Mouse (Mus musculus): ENCODE measurements at regions not wholly inside any gene's neighbourhood (a gene's known extent, or its start where the extent isn't known, plus 50 kb on each side); places are given as distances from the start of the nearest gene placed in this dataset.

DNA sequence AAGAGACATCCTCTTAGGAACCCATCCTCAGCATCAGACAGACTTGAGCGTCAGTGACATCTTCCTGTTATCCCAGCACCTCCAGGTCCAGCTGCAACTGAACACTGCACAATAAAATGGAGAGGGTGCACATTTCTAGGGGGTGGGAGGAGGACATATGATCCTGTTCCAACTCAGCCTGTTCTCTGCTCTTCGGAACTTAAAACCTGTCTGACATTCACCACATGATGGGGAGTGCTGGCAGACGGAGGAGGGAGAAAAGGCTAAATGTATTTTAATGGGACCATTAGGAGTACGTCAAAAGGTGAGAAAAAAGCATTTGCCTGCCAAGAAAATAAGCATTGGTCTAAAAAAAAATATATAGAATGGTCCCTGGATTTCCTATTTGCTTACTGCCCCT is 212.4 kb upstream of the Jarid2 start:
- ATAC-seq (replicated peaks in 1 of 2; ENCODE audit: insufficient read depth in 1 of 2, low FRiP score in 2 of 2, low TSS enrichment in 1 of 2, low read depth in 1 of 2, poor library complexity in 2 of 2, severe bottlenecking in 2 of 2): no peak

DNA sequence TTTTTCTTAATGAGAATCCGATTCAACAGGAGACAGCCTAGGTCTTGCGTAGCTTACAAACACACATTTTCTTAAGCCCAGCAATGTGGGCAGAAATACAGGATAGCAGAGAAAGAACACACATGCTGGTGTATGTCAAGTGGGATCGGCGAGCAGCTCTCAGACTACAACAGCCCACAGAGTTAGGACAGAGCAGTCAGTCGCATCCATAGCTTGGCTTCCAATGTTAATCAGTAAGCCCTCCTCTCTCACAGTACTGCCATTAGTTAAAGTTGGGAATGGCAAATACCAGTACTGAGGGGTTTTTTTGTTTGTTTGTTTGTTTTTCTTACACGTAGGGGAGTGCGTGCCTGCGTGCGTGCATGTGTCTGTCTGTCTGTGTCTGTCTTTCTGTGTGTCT is 212.0 kb upstream of the Jarid2 start:
- no peak for ATAC-seq (replicated peaks in 1 of 2; ENCODE audit: insufficient read depth in 1 of 2, low FRiP score in 2 of 2, low TSS enrichment in 1 of 2, low read depth in 1 of 2, poor library complexity in 2 of 2, severe bottlenecking in 2 of 2)

DNA sequence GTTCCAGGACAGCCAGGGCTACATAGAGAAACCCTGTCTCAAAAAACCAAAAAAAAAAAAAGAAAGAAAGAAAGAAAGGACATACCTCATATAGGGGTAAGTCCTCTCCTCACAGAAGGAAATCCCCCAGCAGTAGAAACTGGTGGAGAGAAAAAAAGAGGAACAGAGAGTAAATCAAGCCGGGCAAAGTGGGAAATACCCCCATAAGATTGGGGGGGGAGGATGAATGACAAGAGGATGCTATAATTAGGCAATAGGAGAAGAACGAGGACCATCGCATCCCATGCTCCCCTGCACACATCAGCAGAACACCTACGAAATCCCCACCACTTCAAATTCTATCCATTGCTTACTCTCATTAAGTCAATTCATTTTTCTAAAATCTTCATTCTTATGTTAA is 211.1 kb upstream of the Jarid2 start:
- ATAC-seq (replicated peaks in 1 of 2; ENCODE audit: insufficient read depth in 1 of 2, low FRiP score in 2 of 2, low TSS enrichment in 1 of 2, low read depth in 1 of 2, poor library complexity in 2 of 2, severe bottlenecking in 2 of 2): peak in 1 of 2 experiments; percentile 32; a peak in 2 of 4 replicates

DNA sequence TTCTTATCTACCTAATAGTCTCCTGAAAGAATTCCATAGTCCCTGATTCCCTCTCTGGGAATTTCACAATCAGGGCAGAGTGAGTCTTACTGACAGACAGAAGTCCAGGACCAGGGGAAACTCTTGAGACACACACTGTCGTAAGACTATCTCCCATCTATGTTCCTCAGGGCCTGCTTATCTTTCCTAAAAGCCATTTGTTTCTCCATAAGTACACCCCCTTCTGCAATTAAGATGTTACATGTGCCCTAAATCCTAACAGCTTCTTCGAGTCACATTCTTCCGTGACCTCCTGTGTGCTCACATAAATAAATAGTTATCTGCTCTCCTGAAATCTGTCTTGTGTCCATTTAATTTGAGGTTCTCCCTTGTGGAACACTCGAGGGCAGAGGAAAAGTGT is 205.8 kb upstream of the Jarid2 start:
- no peak for ATAC-seq (replicated peaks in 1 of 2; ENCODE audit: insufficient read depth in 1 of 2, low FRiP score in 2 of 2, low TSS enrichment in 1 of 2, low read depth in 1 of 2, poor library complexity in 2 of 2, severe bottlenecking in 2 of 2)

DNA sequence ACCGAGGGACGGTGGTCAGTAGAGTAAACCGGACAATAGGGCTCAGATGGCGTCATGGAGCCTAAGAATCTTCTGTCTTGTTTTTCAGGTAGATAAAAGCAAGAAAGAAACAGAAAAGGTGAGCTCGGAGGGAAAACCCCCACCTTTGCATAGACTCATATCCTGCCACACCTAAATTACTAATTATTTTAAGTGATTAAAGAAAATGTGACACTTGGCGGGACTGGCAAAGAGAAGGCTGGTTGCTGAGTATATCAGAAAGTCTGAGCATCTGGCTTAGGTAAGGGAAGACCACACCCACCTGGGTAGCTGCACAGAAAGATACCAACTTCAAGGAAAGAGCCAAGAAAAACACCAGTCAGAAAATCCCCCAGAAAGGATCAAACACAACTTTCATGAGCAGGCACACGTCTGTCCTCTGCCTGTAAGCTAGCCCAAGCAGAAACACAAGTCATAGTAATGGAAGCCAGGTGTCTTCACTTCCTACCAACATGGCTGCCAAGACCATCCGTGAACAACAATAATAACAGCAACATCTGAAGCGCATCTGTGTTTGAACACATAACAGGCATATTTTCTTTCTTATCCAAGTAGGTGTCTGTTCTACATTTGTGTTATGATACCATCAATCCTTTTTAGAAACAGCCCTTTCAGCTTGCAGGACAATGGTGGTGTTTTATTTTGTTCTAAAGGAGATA is 198.3 kb upstream of the Jarid2 start:
- no peak for ATAC-seq (replicated peaks in 1 of 2; ENCODE audit: insufficient read depth in 1 of 2, low FRiP score in 2 of 2, low TSS enrichment in 1 of 2, low read depth in 1 of 2, poor library complexity in 2 of 2, severe bottlenecking in 2 of 2)

GRCm38 (mm10) chr13:44532631-44533180 is 196.6 kb upstream of the Jarid2 start:
- ATAC-seq (replicated peaks in 1 of 2; ENCODE audit: insufficient read depth in 1 of 2, low FRiP score in 2 of 2, low TSS enrichment in 1 of 2, low read depth in 1 of 2, poor library complexity in 2 of 2, severe bottlenecking in 2 of 2): 0 out of 4 replicates have a peak, but pooled peaks of 1 of the 2 experiments have one; percentile 9

DNA sequence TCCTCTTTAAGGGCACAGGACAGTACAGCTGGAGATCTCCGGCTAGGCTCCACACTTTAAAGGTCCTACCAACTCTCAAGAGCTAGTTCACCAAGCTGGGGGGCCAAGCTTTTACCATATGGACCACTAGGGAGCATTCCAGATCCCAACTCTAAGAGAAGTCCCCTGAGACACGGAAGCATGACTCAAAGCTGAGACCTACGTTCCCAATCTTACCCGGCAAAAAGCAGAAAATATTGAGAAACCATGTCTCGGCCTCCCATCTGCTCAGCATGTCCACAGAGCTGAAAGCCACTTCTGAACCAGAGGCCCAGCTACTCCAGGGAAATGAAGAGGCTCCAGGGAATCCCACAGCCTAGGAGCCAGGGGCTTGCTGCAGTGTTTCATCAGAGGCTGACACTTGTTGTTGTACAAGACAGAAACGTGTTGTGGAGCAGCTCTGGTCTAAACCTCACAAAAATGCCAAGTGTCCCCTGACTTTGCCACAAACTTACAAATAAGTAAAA is 194.6 kb upstream of the Jarid2 start:
- no peak for ATAC-seq (replicated peaks in 1 of 2; ENCODE audit: insufficient read depth in 1 of 2, low FRiP score in 2 of 2, low TSS enrichment in 1 of 2, low read depth in 1 of 2, poor library complexity in 2 of 2, severe bottlenecking in 2 of 2)

DNA sequence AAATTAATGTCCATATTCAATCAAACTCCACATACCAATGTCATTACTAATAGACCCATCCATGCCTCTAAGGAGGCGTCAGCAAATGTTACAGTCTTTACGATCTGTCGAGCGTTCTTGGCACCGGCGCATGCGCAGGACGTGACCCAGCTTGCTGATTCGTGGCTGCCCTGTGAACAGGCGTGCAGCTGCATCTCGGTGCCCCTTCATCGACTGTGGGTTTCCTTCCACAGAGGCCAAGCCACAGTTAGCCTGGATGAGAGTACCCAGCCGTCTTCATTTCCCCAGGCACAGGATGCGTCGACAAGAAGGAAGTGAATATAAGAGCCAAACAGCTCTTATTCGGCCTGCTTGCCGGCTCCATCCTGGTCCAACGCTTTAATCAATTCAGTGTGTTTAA is 193.8 kb upstream of the Jarid2 start:
- peak; percentile 85 to 90 for ATAC-seq (replicated peaks in 1 of 2; ENCODE audit: insufficient read depth in 1 of 2, low FRiP score in 2 of 2, low TSS enrichment in 1 of 2, low read depth in 1 of 2, poor library complexity in 2 of 2, severe bottlenecking in 2 of 2)

DNA sequence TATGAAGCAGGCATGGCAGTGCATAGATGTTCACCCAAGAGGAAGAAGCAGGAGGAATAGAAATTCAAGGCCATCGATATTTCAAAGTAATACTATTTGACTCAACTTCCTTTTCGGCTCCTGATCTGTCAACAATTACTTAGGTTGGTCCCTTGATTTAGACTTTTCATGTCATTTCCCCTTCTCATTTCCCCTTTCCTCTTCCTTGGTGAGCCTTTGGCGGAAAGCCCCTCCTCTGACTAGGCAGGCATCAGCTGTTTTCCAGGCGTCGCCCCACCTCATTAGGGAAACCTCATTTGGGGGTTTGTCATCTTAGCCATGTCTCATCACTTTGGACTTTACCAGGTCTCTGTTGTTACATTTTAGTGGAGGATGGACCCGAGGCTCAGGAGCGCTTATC is 191.0 kb upstream of the Jarid2 start:
- ATAC-seq (replicated peaks in 1 of 2; ENCODE audit: insufficient read depth in 1 of 2, low FRiP score in 2 of 2, low TSS enrichment in 1 of 2, low read depth in 1 of 2, poor library complexity in 2 of 2, severe bottlenecking in 2 of 2): no peak

GRCm38 (mm10) chr13:44540401-44540800 is 188.9 kb upstream of the Jarid2 start:
- ATAC-seq (replicated peaks in 1 of 2; ENCODE audit: insufficient read depth in 1 of 2, low FRiP score in 2 of 2, low TSS enrichment in 1 of 2, low read depth in 1 of 2, poor library complexity in 2 of 2, severe bottlenecking in 2 of 2): no peak

GRCm38 (mm10) chr13:44541243-44541653 is 188.0 kb upstream of the Jarid2 start:
- ATAC-seq (replicated peaks in 1 of 2; ENCODE audit: insufficient read depth in 1 of 2, low FRiP score in 2 of 2, low TSS enrichment in 1 of 2, low read depth in 1 of 2, poor library complexity in 2 of 2, severe bottlenecking in 2 of 2): peak; percentile 24 to 51; a peak in 2 of 4 replicates

DNA sequence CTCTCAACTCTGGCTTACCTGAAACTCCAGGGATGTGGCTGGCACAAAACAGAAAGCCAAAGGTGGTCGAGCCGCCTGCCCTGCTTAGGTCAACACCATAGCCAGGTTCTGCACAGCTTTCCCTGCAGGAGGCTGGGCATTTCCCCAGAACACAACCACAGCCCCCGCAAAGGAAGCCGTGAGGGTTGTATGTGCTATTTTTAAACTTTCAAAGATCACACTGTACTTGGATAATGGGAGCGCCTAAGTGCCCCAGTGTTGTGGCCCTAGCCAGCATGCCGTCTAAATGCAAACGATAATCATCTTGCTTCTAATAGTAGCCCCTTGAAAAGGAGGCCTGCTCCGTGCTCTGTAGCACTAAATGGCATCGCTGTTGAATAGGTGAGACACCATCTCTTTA is 184.5 kb upstream of the Jarid2 start:
- ATAC-seq (replicated peaks in 1 of 2; ENCODE audit: insufficient read depth in 1 of 2, low FRiP score in 2 of 2, low TSS enrichment in 1 of 2, low read depth in 1 of 2, poor library complexity in 2 of 2, severe bottlenecking in 2 of 2): peak; percentile 38 to 39; a peak in 3 of 4 replicates

DNA sequence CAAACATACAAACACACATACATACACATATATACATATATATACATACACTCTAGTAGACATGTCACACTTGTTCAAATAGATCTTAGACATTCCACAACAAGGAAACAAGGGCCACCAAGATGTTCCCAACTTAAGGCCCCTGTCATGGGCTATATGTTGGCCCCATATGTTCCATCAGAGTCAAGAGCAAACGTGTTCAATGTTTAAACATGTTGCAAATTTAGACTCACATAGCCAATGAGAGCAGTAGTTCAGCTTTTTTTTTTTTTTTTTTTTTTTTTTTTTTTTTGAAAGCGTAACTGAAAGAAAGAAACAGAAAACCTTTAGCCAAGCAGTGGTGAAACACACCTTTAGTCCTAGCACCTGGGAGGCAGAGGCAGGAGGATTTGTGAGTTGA is 183.0 kb upstream of the Jarid2 start:
- ATAC-seq (replicated peaks in 1 of 2; ENCODE audit: insufficient read depth in 1 of 2, low FRiP score in 2 of 2, low TSS enrichment in 1 of 2, low read depth in 1 of 2, poor library complexity in 2 of 2, severe bottlenecking in 2 of 2): no peak

GRCm38 (mm10) chr13:44548880-44549279 is 180.4 kb upstream of the Jarid2 start:
- no peak for ATAC-seq (replicated peaks in 1 of 2; ENCODE audit: insufficient read depth in 1 of 2, low FRiP score in 2 of 2, low TSS enrichment in 1 of 2, low read depth in 1 of 2, poor library complexity in 2 of 2, severe bottlenecking in 2 of 2)

- ATAC-seq (replicated peaks in 1 of 2; ENCODE audit: insufficient read depth in 1 of 2, low FRiP score in 2 of 2, low TSS enrichment in 1 of 2, low read depth in 1 of 2, poor library complexity in 2 of 2, severe bottlenecking in 2 of 2): no peak
Observed at GRCm38 (mm10) chr13:44553363-44553762, 175.9 kb upstream of the Jarid2 start.

GRCm38 (mm10) chr13:44554686-44555463 is 174.4 kb upstream of the Jarid2 start:
- ATAC-seq (replicated peaks in 1 of 2; ENCODE audit: insufficient read depth in 1 of 2, low FRiP score in 2 of 2, low TSS enrichment in 1 of 2, low read depth in 1 of 2, poor library complexity in 2 of 2, severe bottlenecking in 2 of 2): no peak

DNA sequence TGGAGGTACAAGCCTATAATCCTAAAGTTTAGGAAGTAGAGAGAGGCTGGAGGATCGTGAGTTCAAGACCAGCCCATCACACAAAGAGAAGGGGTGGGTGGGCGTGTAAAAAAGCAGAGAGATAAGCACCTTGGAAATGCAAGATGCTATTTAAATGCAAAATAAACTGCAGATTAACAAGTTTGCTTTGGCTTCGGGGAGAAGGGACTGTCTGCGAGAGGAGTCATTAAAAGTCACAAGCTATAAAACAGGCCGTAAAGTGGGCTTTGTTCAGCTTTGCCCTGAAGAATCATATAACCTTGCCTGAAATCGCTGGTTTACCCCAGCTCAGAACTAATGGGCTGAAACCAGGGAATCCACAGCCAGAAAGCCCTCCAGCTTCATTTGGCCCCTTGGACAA is 173.3 kb upstream of the Jarid2 start:
- ATAC-seq (replicated peaks in 1 of 2; ENCODE audit: insufficient read depth in 1 of 2, low FRiP score in 2 of 2, low TSS enrichment in 1 of 2, low read depth in 1 of 2, poor library complexity in 2 of 2, severe bottlenecking in 2 of 2): no peak

- no peak for ATAC-seq (replicated peaks in 1 of 2; ENCODE audit: insufficient read depth in 1 of 2, low FRiP score in 2 of 2, low TSS enrichment in 1 of 2, low read depth in 1 of 2, poor library complexity in 2 of 2, severe bottlenecking in 2 of 2)
Observed at GRCm38 (mm10) chr13:44558051-44558450, 171.2 kb upstream of the Jarid2 start.

All from hematopoietic stem cell, adult 5-6 weeks (primary cell).